Mouse (Mus musculus) layer of hippocampus, adult 2 months (tissue): ENCODE results near the gene Ppm1k. TPM values are rescaled to one million over a fixed set of nuclear protein-coding genes. Genes with fewer than 3 reads are reported as not detected.
A peak's percentile ranks its signal among the peaks of the same experiment; 100 is the strongest.
"Not testable (repeated sequence)": the region's sequence is repeated elsewhere in the genome, so short reads cannot be mapped to it uniquely, and the experiment has no call there.

Experiments used
- DNase-seq, 2 experiments: peaks; one replicate each; pipeline ENCODE4 v3.0.0; 2022; ENCODE audit warnings: low spot score in 2 of 2
- H3K27ac ChIP-seq: fragments of 200-600 bp; 2 replicates; pipeline ENCODE4 v1.8.1; 2022
- H3K4me3 ChIP-seq: fragments of 200-600 bp; 2 replicates; pipeline ENCODE4 v1.8.1; 2022; ENCODE audit warnings: mild to moderate bottlenecking
- CTCF ChIP-seq: fragments of 200-600 bp; conservative IDR thresholded peaks from 2 replicates; pipeline ENCODE4 v1.8.1; 2022; ENCODE audit warnings: antibody characterized with exemption, mild to moderate bottlenecking, moderate library complexity
- total RNA-seq, 2 experiments: library from RNA; stranded (reverse); gene quantifications; 2 replicates each; pipeline ENCODE4 v1.2.3; 2021

Ppm1k gene
- total RNA-seq, 2 experiments from 2014 or later, result 80.3 to 83.6 TPM

GRCm38 (mm10) chr6:57520749-57521652 is 14.3 kb downstream of the Ppm1k start:
- no peak for TF ChIP-seq CTCF
- DNase-seq, result no peak
- H3K27ac ChIP-seq, result no peak overlapping the region
- H3K4me3 ChIP-seq, result no peak overlapping the region

- no peak for DNase-seq
- Histone ChIP-seq H3K4me3 (no peak overlapping the region), H3K27ac (no peak overlapping the region)
- TF ChIP-seq CTCF, result no peak
Observed at GRCm38 (mm10) chr6:57514035-57514374, 21.3 kb downstream of the Ppm1k start.

- no peak overlapping the region for H3K27ac ChIP-seq
- no peak overlapping the region for H3K4me3 ChIP-seq
- no peak for DNase-seq
- no peak for TF ChIP-seq CTCF
Observed at GRCm38 (mm10) chr6:57513351-57514034, 21.8 kb downstream of the Ppm1k start.

GRCm38 (mm10) chr6:57511899-57512298 is 23.4 kb downstream of the Ppm1k start:
- Histone ChIP-seq H3K4me3 (no peak overlapping the region), H3K27ac (peak overlapping the region; percentile 72)
- no peak for TF ChIP-seq CTCF
- peak; percentile 50 to 79 for DNase-seq

GRCm38 (mm10) chr6:57503662-57504379 is 31.4 kb downstream of the Ppm1k start:
- TF ChIP-seq CTCF, result no peak
- Histone ChIP-seq H3K27ac (no peak overlapping the region), H3K4me3 (no peak overlapping the region)
- DNase-seq, result no peak

- DNase-seq, result no peak
- TF ChIP-seq CTCF, result no peak
- no peak overlapping the region for H3K4me3 ChIP-seq
- no peak overlapping the region for H3K27ac ChIP-seq
Observed at GRCm38 (mm10) chr6:57499209-57499608, 36.1 kb downstream of the Ppm1k start.

GRCm38 (mm10) chr6:57468161-57468560 is 67.1 kb downstream of the Ppm1k start:
- not testable (repeated sequence) for DNase-seq, H3K4me3 ChIP-seq, H3K27ac ChIP-seq

Other genes starting within 250 kb of the Ppm1k start
- not detected for gene Vmn1r16, start 206.0 kb downstream of the Ppm1k start, total RNA-seq
- not detected for gene Vmn1r17, start 171.7 kb downstream of the Ppm1k start, total RNA-seq
- gene Vmn1r18, start 139.7 kb downstream of the Ppm1k start, total RNA-seq, result under 1 TPM in 1 of 2 experiments, not detected in 1; 0.03 TPM
- not detected for gene Vmn1r19, start 131.7 kb downstream of the Ppm1k start, total RNA-seq
- gene Vmn1r20, start 106.5 kb downstream of the Ppm1k start, total RNA-seq, result not detected
- 1 to 10 TPM; 5.5 TPM for gene Herc6, start 45.5 kb upstream of the Ppm1k start, total RNA-seq
- 1 to 10 TPM; 8.3 to 9.5 TPM for gene Pyurf, start 156.6 kb upstream of the Ppm1k start, total RNA-seq
- gene Lancl2, start 167.1 kb upstream of the Ppm1k start, total RNA-seq, result 10 to 100 TPM; 78.7 to 85.7 TPM